Mouse (Mus musculus) right cerebral cortex, postnatal 10 days (tissue): Measurements from ENCODE around the gene Pcsk4.

ENCODE experiments used
- DNase-seq, 2 experiments: peaks; one replicate each; pipeline ENCODE4 v3.0.0; 2021; ENCODE audit warnings: low spot score in 2 of 2

Gene Pcsk4

DNA sequence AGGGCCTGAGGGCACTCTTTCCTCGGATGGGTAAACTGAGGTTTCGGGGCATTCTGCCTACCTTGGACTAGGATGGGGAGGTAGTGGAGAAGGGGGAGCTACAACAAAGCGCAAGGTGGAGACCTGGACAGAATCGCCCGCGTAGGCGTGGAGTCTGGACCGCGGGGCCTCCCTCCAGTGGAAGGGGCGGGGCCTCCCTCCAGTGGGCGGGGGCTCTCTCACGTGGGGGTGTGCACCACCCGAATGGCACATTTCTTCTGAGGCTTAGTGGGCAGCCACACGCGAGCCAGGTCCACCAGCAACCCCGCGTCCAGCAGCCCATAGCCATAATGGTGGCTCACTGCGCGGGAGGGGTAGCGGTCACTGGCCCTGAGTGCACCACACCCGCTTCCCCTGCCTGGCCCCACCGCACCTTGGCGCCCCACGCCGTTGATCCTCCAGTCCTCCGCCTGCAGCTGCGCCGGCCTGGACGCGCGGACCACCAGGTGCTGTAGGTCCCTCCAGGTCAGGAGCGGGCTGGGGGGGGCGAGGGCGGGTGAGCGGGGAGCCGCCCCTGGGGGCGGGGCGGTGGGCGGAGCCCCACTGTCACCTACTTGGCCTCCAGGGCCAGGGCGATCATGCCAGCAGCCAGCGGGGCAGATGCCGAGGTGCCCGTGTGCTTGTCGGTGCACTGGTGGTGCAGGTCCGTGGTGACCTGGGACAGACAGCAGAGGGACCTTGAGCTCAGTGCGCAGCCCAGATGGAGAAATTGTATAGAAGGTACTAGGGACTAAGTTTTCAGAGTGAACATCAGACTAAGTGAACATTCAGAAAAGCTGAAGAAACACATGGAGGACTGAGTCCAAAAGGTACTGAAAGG, 5.8 kb downstream of the Pcsk4 start:
- peak; percentile 71 to 77 for DNase-seq

DNA sequence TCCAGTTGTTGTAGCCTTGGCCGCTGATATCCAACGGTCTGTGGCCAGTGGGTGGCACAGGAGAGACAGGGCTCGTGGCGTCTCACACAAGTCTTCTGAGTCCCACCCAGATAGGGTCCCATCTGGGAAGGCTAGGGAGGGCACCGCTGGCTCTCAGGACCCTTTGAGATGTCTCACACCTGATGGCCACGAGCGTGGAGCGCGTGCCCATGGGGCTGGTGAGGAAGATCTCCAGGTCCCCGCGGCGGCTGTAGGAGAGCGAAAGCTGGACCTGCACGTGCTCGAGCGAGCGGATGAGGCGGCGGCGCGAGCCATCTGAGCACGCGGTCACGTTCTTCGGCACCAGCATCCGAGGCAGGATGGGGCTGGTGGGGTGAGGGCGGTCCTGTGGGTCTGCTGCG, 6.5 kb downstream of the Pcsk4 start:
- peak in 1 of 2 experiments; percentile 66 for DNase-seq

DNA sequence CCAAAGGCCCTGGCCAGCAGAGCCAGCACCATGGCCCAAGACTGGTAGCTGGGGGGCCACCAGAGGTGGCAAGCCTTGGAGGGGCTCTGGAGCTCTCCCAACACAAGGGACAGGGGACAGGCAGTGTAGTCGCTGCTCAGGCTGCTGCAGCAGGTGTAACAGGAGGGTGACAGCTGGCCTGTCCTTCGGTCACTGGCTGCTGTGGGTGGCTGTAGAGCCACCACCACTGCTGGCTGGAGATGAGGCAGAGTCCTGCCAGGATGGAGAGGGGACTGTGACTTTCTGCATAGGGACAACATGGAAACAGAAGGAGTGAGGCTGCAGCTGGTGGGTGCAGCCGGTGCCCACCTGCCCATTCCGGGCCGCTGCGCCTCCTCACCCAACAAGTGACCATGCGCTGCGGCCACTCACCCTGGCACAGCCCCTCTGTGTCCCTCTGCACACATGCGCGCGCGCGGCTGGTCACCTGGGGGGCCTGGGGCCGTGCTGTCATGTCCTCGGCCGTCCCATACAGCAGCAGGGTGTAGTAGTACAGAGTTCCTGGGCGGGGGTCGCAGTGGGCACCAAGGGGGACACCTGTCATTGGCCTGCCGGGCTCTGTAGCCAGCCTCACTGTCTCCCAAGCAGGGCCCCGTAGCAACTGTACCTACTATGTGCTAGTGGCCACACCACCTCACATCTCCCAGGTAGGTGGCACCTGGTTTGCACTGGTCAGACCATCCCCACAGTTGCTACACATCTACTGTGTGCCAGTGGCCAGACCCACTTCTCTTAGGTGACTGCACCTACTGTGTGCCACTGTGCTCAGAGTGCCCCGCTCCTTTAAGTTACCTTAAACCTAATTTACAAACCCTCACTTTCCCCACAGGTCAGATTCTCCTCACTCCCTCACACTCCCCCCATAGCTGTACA, 7.4 kb downstream of the Pcsk4 start:
- peak in 1 of 2 experiments; percentile 56 for DNase-seq

DNA sequence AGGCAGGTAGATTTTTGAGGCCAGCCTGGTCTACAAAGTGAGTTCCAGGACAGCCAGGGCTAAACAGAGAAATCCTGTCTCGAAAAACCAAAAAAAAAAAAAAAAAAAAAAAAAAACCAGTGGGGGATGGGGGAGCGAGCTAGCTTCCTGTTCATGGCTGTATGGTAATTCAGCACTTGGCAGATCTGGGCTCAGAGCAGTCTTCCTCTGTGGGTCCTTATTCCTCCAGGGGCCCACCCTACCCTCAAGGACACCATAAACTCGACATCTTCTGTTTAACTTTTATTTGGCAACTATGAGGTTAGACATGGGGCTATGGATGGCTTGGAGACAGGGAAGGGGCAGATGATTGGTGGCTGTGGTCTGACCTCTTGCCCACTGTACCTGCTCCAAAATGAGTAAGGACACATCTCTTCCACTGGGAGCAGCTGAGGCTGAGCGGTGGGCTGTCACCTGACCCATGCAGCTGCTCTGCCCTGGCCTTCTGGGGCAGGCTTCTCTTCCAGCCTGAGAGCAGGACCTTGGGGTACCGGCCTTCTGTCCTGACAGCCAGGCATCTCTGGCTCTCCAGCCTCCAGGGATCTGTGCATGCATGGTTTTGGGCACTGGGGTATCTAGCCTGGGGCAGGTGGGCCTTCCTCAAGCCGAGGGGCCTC, 8.2 kb downstream of the Pcsk4 start:
- DNase-seq, result no peak

DNA sequence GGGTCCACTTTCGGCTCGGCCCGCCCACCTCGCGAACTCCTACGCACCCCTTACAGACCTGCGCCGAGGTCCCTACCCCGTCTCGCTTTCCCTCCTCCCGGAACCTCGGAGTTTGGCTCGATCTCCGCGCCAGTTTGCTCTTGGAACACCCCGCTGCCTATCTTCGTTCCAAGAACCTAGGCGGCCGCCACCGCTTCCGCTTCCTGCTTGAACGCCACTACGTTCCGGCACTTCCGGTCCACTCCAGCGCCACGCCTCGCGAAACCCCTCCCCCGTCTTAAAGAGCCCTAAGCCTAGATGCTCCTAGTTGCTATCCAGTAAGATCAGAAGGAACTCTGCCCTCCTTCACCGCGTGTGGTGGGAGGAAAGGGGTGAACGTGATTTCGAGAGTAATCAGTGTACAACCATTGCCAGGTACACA, 8.9 kb downstream of the Pcsk4 start, which contains the start of gene 2310011J03Rik:
2310011J03Rik (minus strand) TSS at position 198 of the 421 bp plus-strand sequence.
- peak; percentile 95 for DNase-seq

DNA sequence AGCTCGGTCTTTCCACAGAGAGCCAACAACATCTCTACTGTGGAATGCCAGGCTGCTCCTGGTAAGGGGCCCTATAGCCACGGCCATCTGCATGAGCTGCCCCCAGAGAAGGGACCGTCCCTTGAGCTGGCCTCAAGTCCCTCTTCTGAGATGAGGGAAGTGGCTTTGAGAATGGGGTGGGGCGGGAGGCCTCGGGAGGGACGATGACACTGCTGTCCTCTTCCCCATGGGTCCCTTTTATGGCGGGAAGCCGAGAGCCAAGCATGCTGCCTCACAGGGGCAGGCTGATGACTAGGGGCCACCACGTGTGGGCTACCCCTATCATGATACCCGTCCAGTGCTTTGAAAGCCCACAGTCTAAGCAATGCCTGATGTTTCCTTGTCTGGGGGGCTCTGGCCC, 12.3 kb downstream of the Pcsk4 start:
- no peak for DNase-seq

DNA sequence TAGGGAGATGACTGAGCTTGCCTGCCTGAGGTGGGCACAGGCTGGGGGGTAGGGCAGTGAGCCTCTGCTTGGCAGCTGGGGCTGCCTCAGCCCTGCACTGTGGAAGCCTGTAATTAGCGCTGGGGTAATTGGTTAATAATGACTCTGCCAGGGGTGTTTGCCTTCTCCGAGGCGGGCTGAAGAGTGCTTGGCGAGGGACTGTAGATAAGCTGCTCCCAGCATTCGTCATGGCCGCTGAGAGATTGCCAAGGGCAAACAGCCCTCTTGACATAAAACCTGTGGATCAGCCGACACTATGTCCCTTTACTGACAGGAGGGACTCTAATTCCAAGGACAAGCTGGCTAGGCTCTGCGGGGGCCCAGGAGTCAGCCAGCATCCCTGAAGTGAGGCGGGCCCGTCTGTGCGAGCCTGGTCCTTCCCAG, 12.9 kb downstream of the Pcsk4 start:
- DNase-seq, result peak in 1 of 2 experiments; percentile 63

DNA sequence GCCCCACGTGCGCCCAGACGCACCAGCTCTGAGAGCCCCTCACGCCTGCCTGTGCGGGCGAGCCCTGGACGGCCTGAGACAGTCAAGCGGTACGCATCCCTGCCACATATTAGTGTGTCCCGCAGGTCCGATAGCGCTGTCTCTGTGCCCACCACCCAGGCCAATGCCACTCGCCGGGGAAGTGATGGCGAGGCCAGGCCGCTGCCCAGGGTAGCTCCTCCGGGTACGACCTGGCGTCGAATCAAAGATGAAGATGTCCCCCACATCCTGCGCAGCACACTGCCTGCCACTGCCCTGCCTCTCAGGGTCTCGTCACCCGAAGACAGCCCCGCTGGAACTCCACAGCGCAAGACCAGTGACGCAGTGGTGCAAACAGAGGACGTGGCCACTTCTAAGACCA, 14.0 kb downstream of the Pcsk4 start:
- DNase-seq, result no peak

DNA sequence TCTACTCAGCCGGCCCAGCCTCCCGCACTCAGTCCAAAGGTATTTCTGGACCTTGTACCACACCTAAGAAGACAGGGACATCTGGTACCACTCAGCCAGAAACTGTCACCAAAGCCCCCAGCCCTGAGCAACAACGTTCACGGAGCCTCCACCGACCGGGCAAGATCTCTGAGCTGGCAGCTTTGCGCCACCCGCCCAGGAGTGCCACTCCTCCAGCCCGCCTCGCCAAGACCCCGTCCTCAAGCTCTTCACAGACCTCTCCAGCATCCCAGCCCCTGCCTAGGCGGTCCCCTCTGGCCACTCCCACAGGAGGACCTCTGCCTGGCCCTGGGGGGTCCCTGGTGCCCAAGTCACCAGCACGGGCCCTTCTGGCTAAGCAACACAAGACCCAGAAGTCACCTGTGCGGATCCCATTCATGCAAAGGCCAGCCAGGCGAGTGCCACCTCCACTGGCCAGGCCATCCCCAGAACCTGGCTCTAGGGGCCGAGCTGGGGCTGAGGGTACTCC, 14.8 kb downstream of the Pcsk4 start:
- DNase-seq, result no peak

DNA sequence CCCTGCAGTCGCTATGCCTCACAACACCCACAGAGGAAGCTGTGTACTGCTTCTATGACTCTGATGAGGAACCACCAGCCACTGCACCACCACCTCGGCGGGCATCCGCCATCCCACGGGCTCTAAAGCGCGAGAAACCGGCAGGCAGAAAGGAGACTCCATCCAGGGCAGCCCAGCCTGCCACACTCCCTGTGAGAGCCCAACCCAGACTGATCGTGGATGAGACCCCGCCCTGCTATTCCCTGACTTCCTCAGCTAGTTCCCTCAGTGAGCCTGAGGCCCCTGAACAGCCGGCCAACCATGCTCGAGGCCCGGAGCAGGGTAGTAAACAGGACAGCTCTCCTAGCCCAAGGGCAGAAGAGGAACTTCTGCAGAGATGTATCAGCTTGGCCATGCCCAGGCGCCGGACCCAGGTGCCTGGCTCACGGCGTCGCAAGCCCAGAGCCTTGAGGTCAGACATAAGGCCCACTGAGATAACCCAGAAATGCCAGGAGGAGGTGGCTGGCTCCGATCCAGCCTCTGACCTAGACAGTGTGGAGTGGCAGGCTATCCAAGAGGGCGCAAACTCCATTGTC, 15.6 kb downstream of the Pcsk4 start:
- DNase-seq, result no peak

DNA sequence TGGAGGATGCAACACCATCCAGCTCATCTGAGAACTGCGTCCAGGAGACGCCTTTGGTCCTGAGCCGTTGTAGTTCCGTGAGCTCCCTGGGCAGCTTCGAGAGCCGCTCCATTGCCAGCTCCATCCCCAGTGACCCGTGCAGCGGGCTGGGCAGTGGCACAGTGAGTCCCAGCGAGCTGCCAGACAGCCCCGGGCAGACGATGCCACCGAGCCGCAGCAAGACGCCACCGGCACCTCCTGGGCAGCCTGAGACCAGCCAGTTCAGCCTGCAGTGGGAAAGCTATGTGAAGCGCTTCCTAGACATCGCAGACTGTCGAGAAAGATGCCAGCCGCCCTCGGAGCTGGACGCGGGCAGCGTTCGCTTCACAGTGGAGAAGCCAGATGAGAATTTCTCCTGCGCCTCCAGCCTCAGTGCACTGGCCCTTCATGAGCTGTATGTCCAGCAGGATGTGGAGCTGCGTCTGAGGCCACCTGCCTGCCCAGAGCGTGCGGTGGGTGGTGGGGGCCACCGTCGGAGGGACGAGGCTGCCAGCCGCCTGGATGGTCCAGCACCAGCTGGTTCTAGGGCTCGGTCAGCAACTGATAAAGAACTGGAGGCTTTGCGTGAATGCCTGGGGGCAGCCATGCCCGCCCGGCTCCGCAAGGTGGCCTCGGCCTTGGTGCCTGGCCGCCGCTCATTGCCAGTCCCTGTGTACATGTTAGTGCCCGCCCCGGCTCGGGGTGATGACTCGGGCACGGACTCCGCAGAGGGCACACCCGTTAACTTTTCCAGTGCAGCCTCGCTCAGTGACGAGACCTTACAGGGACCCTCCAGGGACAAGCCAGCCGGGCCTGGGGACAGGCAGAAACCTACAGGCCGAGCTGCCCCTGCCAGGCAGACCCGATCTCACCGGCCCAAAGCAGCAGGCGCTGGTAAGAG, 16.5 kb downstream of the Pcsk4 start:
- no peak for DNase-seq

DNA sequence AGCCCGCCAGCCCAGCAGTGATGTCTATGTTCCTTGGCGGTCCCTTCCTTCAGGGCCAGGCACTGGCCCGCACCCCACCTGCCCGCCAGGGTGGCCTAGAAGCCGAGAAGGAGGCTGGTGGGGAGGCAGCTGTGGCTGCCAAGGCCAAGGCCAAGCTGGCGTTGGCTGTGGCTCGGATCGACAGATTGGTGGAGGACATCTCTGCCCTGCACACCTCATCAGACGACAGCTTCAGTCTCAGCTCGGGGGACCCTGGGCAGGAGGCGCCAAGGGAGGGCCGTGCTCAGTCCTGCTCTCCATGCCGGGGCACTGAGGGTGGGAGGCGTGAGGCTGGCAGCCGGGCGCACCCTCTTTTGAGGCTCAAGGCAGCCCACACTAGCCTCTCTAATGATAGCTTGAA, 17.7 kb downstream of the Pcsk4 start:
- DNase-seq, result no peak

DNA sequence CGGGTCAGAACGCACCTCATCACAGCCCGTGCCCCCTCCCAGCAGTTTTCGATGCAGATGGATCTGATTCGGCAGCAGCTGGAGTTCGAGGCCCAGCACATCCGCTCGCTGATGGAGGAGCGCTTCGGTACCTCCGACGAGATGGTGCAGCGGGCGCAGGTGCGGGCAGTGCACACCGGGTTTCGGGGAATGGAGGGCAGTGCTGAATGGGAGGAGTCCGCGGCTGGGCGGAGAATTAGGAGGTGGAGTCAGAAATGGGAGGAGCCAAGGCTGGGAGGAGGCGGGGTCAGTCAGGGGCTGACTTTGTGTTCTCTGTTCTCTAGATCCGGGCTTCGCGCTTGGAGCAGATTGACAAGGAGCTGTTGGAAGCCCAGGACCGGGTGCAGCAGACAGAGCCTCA, 24.4 kb downstream of the Pcsk4 start:
- DNase-seq, result peak in 1 of 2 experiments; percentile 38

DNA sequence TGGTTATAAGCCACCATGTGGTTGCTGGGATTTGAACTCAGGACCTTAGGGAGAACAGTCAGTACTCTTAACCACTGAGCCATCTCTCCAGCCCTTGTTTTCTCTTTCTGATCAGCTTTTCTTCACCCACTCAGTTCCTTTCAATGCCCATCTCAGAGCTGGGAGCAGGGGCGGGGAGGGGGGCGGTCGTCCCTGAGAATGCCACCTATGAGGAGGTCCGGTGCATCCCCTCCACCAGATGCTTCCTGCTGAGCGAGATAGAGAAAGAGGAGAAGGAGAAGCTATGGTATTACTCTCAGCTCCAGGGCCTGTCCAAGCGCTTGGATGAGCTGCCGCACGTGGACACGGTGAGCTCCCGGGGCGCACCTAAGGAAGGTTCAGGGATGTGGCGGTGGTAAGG, 24.8 kb downstream of the Pcsk4 start:
- DNase-seq, result no peak

DNA sequence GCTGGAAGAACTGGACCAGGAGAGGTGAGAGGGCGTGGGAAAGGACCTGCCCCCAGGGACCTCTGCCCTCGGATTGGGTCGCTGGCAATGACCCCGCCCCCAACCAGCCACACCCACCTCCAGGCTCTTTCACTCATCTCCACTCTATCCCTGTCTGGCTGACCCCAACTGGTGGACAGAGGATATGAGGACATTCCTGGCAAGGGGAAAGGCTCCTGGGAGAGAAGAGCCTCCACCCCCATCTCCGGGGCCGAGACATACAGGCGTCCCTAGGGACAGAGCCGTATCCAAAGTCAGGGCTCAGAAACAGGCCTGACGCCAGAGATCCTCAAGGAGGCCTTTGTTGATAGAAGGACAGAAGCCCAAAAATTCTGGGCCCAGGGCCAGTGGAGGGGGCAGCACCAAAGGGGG, 26.8 kb downstream of the Pcsk4 start:
- DNase-seq, result peak; percentile 88 to 91

DNA sequence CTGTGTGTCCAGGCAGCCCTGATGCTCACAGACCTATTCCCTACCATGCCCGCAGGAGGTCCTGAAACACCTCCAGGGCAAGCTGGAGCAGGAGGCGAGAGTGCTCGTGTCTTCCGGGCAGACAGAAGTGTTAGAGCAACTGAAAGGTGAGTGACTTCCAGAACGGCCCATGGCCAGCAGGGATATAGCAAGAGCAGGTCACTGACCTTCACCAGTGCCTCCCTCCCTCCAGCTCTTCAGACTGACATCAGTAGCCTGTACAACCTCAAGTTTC, 27.3 kb downstream of the Pcsk4 start:
- no peak for DNase-seq

DNA sequence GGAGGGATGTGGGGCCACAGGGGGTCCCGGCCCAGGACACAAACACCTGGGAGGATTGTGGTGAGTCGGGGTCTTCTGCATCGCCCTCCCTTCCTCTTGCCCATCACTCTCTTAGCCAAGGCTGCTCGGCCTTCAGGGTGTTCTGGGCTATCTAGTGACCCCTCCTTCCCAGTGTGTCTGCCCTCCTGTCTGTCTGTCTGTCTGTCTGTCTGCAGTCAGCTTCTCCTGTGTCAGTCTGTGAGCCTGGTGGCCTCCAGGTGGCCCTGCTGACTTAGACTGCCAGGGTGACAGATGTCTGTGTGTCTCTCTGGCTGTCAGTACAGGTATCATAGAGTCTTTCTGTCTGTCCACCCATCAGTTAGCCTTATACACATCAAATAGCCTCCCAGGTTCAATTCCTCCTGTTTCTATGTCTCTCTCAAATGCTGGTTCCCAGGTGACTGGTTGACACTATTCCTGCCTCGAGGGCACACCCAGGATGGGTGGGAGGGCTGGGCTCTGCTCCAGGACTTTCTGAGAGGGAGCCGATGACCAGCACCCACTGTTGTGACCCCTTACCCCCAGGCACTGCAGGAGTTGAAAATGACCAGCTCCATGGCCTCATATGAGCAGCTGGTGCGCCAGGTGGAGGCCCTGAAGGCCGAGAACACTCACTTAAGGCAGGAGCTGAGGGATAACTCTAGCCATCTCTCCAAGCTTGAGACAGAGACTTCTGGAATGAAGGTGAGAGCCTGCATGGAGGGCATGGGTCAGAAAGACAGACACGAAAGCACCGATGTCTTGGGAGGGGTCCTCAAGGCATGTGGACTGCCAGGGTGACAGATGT, 27.8 kb downstream of the Pcsk4 start:
- DNase-seq, result no peak

DNA sequence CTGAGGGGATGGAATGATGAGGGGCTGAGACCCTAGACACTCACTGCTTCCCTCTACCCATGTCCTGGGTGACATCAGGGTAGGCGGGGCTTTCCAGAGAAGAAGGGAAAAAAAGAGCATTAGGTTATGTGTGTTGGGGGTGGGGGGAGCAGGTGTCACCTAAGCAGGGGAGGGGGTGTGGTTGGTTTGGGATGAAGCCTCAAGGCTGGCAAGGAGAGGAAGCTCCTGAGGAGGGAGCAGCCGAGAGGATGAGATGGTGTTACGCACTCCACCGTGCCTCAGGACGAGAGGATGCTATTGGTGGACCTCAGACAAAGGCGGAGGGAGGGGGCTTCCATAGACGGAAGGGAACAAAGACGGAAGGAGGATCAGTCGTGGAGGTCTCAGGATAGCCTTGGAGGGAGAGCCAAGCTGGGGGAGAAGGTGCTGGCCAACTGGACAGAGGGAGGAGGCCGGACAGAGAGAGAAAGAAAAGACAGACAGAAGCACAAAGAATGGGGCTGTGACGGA, 28.6 kb downstream of the Pcsk4 start:
- DNase-seq, result peak; percentile 82 to 90

DNA sequence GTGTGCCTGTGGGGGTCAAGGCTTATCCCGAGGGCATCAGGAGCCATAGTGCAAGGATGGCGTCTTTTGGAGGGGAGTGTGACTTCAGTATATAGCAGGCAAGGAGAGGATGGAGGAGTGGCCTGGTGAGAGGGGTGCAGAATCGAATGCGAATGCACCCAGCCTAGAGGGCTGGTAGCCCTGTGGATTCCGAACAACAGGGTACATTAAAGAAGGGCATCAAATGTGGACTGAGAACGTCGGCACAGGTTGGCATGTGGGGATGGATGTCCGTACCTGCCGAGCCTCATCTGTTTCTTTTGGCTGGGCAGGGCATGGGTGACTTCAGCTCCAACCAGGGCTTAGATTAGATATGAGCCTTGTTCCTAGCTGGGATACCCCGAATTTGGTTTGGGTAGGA, 29.5 kb downstream of the Pcsk4 start:
- no peak for DNase-seq

DNA sequence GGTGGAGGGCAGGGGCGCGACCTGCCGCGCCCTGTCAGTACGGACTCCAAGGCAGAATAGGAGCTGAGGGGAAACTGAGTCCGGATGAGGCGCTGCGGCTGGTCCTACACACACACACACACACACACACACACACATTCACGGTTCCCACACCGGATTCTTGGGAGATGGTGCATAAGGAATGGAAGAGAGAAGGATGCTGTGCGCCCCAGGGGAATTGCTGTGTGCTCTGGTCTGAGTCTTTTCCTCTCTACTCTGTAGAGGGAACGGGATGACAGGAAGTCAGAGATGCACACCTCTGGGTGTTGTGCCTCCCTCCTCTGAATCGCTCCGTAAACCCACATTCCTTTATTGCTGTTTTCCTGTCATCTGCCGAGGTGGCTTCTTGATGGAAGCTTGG, 30.0 kb downstream of the Pcsk4 start:
- DNase-seq, result no peak
